Mouse (Mus musculus): ENCODE results near the gene Vmn1r148. TPM values are rescaled to one million over a fixed set of nuclear protein-coding genes. Genes with fewer than 3 reads are reported as not detected.

Gene Vmn1r148
- polyA plus RNA-seq (2014; fragmentation: Illumina TruSeq; extraction: RNeasy Lipid Tissue Mini Kit (QIAGEN cat#74804); ENCODE audit: low read depth, low replicate concordance), result not detected

DNA sequence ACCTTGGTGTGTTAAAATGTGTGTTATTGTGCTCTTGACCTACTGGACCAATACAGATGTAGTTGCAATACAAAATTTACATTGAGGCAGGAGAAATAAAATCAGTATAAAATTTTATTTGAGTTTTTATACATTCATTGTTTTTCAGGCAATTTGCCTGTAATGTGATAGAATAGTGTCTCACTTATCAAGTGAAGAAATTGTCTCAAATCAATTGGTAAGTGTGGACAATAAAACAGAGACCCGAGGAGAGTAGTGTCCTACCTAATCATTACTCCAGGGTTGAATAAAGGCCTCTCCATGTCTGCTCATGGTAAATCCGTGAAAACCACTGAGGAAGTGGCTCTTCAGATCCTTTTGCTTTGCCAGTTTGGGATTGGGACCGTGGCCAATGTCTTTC is at the start of gene Vmn1r148:
Gene Vmn1r148, plus strand, starts transcription at position 301 of the 400 bp plus-strand sequence.

DNA sequence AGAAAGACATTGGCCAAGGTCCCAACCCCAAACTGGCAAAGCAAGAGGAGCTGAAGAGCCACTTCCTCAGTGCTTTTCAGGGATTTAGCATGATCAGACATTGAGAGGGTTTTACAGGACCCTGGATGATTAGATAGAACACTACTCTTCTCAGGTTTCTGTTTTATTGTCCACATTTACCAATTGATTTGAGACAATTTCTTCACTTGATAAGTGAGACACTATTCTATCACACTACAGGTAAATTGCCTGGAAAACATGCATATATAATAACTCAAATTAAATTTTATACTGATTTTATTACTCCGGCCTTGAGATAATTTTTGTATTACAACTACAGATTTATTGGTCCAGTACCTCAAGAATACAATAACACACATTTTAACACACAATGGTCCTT is 42.4 kb upstream of the Vmn1r148 start, which contains the start of gene Gm8660:
Gene Gm8660, minus strand, starts transcription at position 101 of the 400 bp plus-strand sequence.

DNA sequence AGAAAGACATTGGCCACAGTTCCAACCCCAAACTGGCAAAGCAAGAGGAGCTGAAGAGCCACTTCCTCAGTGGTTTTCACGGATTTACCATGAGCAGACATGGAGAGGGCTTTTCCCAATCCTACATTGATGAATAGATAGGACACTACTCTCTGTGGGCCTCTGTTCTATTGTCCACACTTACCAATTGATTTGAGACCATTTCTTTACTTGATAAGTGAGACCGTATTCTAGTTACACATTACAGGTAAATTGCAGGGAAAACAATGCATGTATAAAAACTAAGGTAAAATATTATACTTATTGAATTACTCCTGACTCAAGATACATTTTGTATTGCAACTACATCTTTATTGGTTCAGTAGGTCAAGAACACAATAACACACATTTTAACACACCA is 24.7 kb downstream of the Vmn1r148 start, which contains the start of gene Vmn1r149:
Gene Vmn1r149, minus strand, starts transcription at position 101 of the 400 bp plus-strand sequence.

DNA sequence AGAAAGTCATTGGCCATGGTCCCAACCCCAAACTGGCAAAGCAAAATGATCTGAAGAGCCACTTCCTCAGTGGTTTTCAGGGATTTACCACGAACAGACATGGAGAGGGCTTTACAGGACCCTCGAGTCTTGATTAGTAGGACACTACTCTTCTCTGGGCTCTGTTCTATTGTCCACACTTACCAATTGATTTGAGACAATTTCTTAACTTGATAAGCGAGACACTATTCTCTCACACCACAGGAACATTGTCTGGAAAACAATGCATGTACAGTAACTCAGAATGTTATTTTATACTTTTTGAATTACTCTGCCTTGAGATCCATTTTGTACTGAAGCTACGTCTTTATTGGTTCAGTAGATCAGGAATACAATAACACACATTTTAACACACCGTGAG is 50.6 kb downstream of the Vmn1r148 start, which contains the start of gene Gm10665:
Gene Gm10665, minus strand, starts transcription at position 101 of the 400 bp plus-strand sequence.

Other genes starting within 250 kb of the Vmn1r148 start
- not detected for gene Vmn1r142, start 249.5 kb upstream of the Vmn1r148 start, polyA plus RNA-seq (2014; fragmentation: Illumina TruSeq; extraction: RNeasy Lipid Tissue Mini Kit (QIAGEN cat#74804); ENCODE audit: low read depth, low replicate concordance)
- gene Vmn1r143, start 224.2 kb upstream of the Vmn1r148 start, polyA plus RNA-seq (2014; fragmentation: Illumina TruSeq; extraction: RNeasy Lipid Tissue Mini Kit (QIAGEN cat#74804); ENCODE audit: low read depth, low replicate concordance), result not detected
- gene Gm8653, start 212.3 kb upstream of the Vmn1r148 start, polyA plus RNA-seq (2014; fragmentation: Illumina TruSeq; extraction: RNeasy Lipid Tissue Mini Kit (QIAGEN cat#74804); ENCODE audit: low read depth, low replicate concordance), result not detected
- not detected for gene Gm8453, start 184.1 kb upstream of the Vmn1r148 start, polyA plus RNA-seq (2014; fragmentation: Illumina TruSeq; extraction: RNeasy Lipid Tissue Mini Kit (QIAGEN cat#74804); ENCODE audit: low read depth, low replicate concordance)
- not detected for gene Gm4187, start 83.9 kb upstream of the Vmn1r148 start, polyA plus RNA-seq (2014; fragmentation: Illumina TruSeq; extraction: RNeasy Lipid Tissue Mini Kit (QIAGEN cat#74804); ENCODE audit: low read depth, low replicate concordance)
- not detected for gene Gm8660, start 42.5 kb upstream of the Vmn1r148 start, polyA plus RNA-seq (2014; fragmentation: Illumina TruSeq; extraction: RNeasy Lipid Tissue Mini Kit (QIAGEN cat#74804); ENCODE audit: low read depth, low replicate concordance)
- not detected for gene Vmn1r149, start 24.6 kb downstream of the Vmn1r148 start, polyA plus RNA-seq (2014; fragmentation: Illumina TruSeq; extraction: RNeasy Lipid Tissue Mini Kit (QIAGEN cat#74804); ENCODE audit: low read depth, low replicate concordance)
- gene Gm10665, start 50.5 kb downstream of the Vmn1r148 start, polyA plus RNA-seq (2014; fragmentation: Illumina TruSeq; extraction: RNeasy Lipid Tissue Mini Kit (QIAGEN cat#74804); ENCODE audit: low read depth, low replicate concordance), result not detected
- not detected for gene Vmn1r151, start 86.1 kb downstream of the Vmn1r148 start, polyA plus RNA-seq (2014; fragmentation: Illumina TruSeq; extraction: RNeasy Lipid Tissue Mini Kit (QIAGEN cat#74804); ENCODE audit: low read depth, low replicate concordance)
- not detected for gene Vmn1r152, start 109.4 kb downstream of the Vmn1r148 start, polyA plus RNA-seq (2014; fragmentation: Illumina TruSeq; extraction: RNeasy Lipid Tissue Mini Kit (QIAGEN cat#74804); ENCODE audit: low read depth, low replicate concordance)
- not detected for gene Gm8677, start 121.3 kb downstream of the Vmn1r148 start, polyA plus RNA-seq (2014; fragmentation: Illumina TruSeq; extraction: RNeasy Lipid Tissue Mini Kit (QIAGEN cat#74804); ENCODE audit: low read depth, low replicate concordance)
- gene Gm4201, start 151.8 kb downstream of the Vmn1r148 start, polyA plus RNA-seq (2014; fragmentation: Illumina TruSeq; extraction: RNeasy Lipid Tissue Mini Kit (QIAGEN cat#74804); ENCODE audit: low read depth, low replicate concordance), result not detected
- not detected for gene Gm4565, start 174.5 kb downstream of the Vmn1r148 start, polyA plus RNA-seq (2014; fragmentation: Illumina TruSeq; extraction: RNeasy Lipid Tissue Mini Kit (QIAGEN cat#74804); ENCODE audit: low read depth, low replicate concordance)
- gene Vmn1r155, start 244.4 kb downstream of the Vmn1r148 start, polyA plus RNA-seq (2014; fragmentation: Illumina TruSeq; extraction: RNeasy Lipid Tissue Mini Kit (QIAGEN cat#74804); ENCODE audit: low read depth, low replicate concordance), result not detected